Mouse (Mus musculus): ENCODE measurements at regions not wholly inside any gene's neighbourhood (a gene's known extent, or its start where the extent isn't known, plus 50 kb on each side); places are given as distances from the start of the nearest gene placed in this dataset.

- Histone ChIP-seq H3K9me3 (no peaks in the 10 kb centered on the region), H3K4me2 (no peak overlapping the region), H3K9ac (no peak overlapping the region), H3K4me3 (no peak overlapping the region), H3K4me1 (no peaks in the 10 kb centered on the region; the same call in 1 of the 2 replicates), H3K36me3 (replicated peaks) (no peaks in the 10 kb centered on the region), H3K27me3 (replicated peaks) (no peaks in the 10 kb centered on the region), H3K27ac (no peak overlapping the region)
- WGBS = 93% methylated on average over 6 of the region's 6 CpGs
- ATAC-seq (replicated peaks) = no peak
These were observed 119.3 kb upstream of the Hnrnpa3 start for GRCm38 (mm10) chr2:75539726-75540125.

DNA sequence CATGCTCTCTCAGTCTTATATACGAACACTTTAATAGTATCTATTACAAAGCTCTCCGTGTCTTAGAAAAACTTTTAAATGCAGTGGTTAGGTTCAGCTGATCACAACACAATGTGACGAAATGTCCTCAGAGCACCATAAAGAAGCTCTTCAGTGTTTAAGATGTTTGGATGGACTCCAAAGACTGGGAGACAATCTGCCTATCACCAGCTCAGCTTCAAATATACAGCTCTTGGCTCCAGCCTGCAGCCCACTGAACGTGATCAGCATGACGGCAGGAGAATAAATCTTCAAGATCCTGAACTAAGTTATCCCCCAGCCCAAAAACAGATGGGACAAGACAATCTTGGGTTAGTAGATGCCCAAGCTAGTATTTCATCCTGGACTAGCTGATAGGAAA is 116.7 kb upstream of the Hnrnpa3 start:
- Histone ChIP-seq H3K9ac (no peak overlapping the region), H3K27me3 (replicated peaks) (no peaks in the 10 kb centered on the region), H3K36me3 (replicated peaks) (no peaks in the 10 kb centered on the region), H3K4me1 (no peaks in the 10 kb centered on the region), H3K4me2 (no peak overlapping the region), H3K27ac (no peak overlapping the region), H3K9me3 (no peaks in the 10 kb centered on the region), H3K4me3 (no peak overlapping the region)
- 84% methylated on average over 5 of the region's 5 CpGs for WGBS
- no peak for ATAC-seq (replicated peaks)

GRCm38 (mm10) chr2:75542781-75543180 is 116.3 kb upstream of the Hnrnpa3 start:
- no peak overlapping the region for H3K4me2 ChIP-seq
- no peak for ATAC-seq (replicated peaks)

DNA sequence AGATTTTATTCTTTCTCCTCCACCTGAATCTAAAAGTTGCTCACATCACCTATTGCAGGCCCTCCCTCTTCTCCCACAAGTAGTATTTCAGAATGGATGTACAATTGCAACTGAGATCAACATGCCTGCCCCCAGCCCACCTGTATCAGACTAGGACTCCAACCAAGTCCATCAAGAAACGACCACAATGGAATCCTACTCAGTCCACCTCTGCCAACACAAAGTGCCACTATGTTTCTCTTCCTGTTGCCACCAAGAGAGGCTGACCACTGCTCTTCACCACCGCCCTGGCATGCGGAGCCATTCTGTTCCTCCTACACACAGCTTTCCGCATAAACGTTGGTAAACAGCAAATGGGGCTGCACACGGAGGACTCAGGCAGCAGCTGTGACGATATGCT is 113.1 kb upstream of the Hnrnpa3 start:
- no peak for ATAC-seq (replicated peaks)
- Histone ChIP-seq H3K9me3 (no peaks in the 10 kb centered on the region), H3K27me3 (replicated peaks) (no peaks in the 10 kb centered on the region), H3K4me1 (no peaks in the 10 kb centered on the region), H3K4me2 (no peak overlapping the region), H3K9ac (no peak overlapping the region), H3K36me3 (replicated peaks) (no peaks in the 10 kb centered on the region), H3K27ac (no peak overlapping the region), H3K4me3 (no peak overlapping the region)
- 86% methylated on average over 7 of the region's 7 CpGs for WGBS

More at GRCm38 (mm10) chr2:75542781-75543180, 116.3 kb upstream of the Hnrnpa3 start:
- H3K9ac ChIP-seq = no peak overlapping the region
- H3K9me3 ChIP-seq = no peaks in the 10 kb centered on the region
- no peak overlapping the region for H3K27ac ChIP-seq
- 63% methylated on average over 5 of the region's 5 CpGs for WGBS
- H3K4me1 ChIP-seq = no peaks in the 10 kb centered on the region
- H3K36me3 ChIP-seq (replicated peaks) = no peaks in the 10 kb centered on the region
- no peaks in the 10 kb centered on the region for H3K27me3 ChIP-seq (replicated peaks)
- H3K4me3 ChIP-seq = no peak overlapping the region

- Histone ChIP-seq H3K9ac (no peak overlapping the region), H3K36me3 (replicated peaks) (no peaks in the 10 kb centered on the region), H3K27ac (no peak overlapping the region), H3K4me2 (no peak overlapping the region), H3K27me3 (replicated peaks) (no peaks in the 10 kb centered on the region), H3K4me1 (0 out of 2 replicates have a peak, but pooled peaks cover 7% of the 10 kb centered on the region), H3K4me3 (no peak overlapping the region), H3K9me3 (no peaks in the 10 kb centered on the region)
- no peak for ATAC-seq (replicated peaks)
- WGBS = 94% methylated on average over 8 of the region's 8 CpGs
These were observed 103.4 kb upstream of the Hnrnpa3 start for GRCm38 (mm10) chr2:75555676-75556075.

DNA sequence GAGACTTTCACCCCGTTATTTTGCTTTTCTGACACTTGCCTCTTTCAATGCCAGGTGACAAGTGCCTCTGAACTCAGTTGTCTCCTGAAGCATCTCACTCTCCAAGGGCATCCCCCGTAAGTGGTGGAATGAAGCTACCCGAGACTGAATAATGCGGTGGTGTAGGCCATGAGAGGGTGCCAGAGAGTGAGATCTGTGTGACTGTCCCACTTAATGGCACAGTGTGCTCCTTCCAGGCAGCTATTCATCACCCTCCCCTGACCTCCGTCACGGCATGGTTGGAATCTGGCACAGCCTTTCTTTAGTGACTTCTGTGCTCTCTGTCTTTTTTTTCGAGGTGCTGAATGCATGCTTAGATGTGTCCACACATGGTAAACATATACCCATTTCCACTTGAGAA is 102.3 kb upstream of the Hnrnpa3 start:
- Histone ChIP-seq H3K4me1 (0 out of 2 replicates have a peak, but pooled peaks cover 7% of the 10 kb centered on the region), H3K9ac (no peak overlapping the region), H3K27ac (no peak overlapping the region), H3K27me3 (replicated peaks) (no peaks in the 10 kb centered on the region), H3K36me3 (replicated peaks) (no peaks in the 10 kb centered on the region), H3K4me3 (no peak overlapping the region), H3K9me3 (no peaks in the 10 kb centered on the region), H3K4me2 (no peak overlapping the region)
- ATAC-seq (replicated peaks) = no peak
- WGBS = 76% methylated on average over 7 of the region's 7 CpGs

DNA sequence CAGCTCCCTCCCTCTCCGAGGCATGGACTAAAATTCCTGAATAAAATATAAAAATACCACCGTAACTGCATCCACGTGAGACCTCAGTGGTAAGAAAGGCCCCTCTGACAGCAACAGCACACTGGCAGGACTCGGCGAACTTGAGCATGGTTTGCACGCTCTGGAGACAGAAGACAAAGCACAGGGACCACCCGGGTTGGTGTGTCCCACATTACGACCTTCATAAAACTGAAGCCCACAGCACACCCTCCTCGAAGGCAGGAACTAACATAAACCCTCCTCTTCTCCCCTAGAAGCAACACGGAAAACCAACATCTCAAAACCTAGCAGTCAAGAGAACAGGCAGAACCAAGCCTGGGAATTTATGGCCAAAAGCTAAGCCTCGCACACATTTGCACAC is 101.7 kb upstream of the Hnrnpa3 start:
- Histone ChIP-seq H3K4me2 (no peak overlapping the region), H3K9ac (no peak overlapping the region), H3K4me1 (0 out of 2 replicates have a peak, but pooled peaks cover 7% of the 10 kb centered on the region), H3K9me3 (no peaks in the 10 kb centered on the region), H3K27me3 (replicated peaks) (no peaks in the 10 kb centered on the region), H3K27ac (no peak overlapping the region), H3K36me3 (replicated peaks) (no peaks in the 10 kb centered on the region), H3K4me3 (no peak overlapping the region)
- ATAC-seq (replicated peaks) = no peak
- WGBS = 76% methylated on average over 11 of the region's 11 CpGs

GRCm38 (mm10) chr2:75559920-75560319 is 99.1 kb upstream of the Hnrnpa3 start:
- no peak overlapping the region for H3K9ac ChIP-seq
- no peak overlapping the region for H3K27ac ChIP-seq
- ATAC-seq (replicated peaks) = no peak
- no peaks in the 10 kb centered on the region for H3K27me3 ChIP-seq (replicated peaks)
- WGBS = 43% methylated on average over 6 of the region's 6 CpGs
- H3K36me3 ChIP-seq (replicated peaks) = no peaks in the 10 kb centered on the region
- H3K9me3 ChIP-seq = no peaks in the 10 kb centered on the region
- no peak overlapping the region for H3K4me3 ChIP-seq
- no peak overlapping the region for H3K4me2 ChIP-seq
- 0 out of 2 replicates have a peak, but pooled peaks cover 4% of the 10 kb centered on the region for H3K4me1 ChIP-seq

DNA sequence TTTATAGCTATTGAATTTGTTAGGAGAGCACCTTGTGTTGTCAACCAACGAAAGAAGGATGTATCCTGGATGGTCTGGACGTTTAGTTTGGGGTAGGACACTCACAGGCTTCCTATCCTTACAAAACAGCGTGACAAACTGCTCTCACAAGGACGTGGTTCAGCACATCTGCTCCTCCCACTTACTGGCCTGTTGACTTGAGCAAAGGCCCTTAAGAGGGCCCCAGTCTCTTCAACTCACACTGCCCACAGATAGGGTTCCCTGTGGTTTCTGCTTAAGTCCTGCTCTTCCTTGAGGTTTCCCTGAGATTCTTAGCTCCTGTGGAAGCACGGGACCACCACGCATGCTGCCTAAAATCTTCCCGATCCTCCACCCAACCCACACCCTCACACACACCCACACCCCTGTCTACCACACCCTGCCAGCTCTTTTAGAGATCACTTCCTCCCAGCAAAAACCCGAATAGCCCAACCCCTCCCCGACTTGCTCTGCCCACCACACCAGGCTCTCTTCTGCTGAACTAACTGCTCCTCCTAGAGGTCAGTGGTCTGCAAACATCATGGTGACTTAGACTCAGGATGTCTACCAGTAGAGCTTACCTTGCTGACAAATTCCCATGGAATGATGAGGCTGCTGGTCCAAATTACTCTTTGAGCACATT is 95.7 kb upstream of the Hnrnpa3 start:
- WGBS = 64% methylated on average over 9 of the region's 9 CpGs
- Histone ChIP-seq H3K4me1 (0 out of 2 replicates have a peak, but pooled peaks cover 4% of the 10 kb centered on the region), H3K4me2 (no peak overlapping the region), H3K36me3 (replicated peaks) (no peaks in the 10 kb centered on the region), H3K27me3 (replicated peaks) (no peaks in the 10 kb centered on the region), H3K9me3 (no peaks in the 10 kb centered on the region), H3K4me3 (no peak overlapping the region), H3K27ac (no peak overlapping the region), H3K9ac (no peak overlapping the region)
- ATAC-seq (replicated peaks) = no peak

GRCm38 (mm10) chr2:75564809-75565208 is 94.3 kb upstream of the Hnrnpa3 start:
- no peaks in the 10 kb centered on the region for H3K27me3 ChIP-seq (replicated peaks)
- no peak overlapping the region for H3K4me2 ChIP-seq
- H3K27ac ChIP-seq = no peak overlapping the region
- no peak for ATAC-seq (replicated peaks)
- no peaks in the 10 kb centered on the region for H3K9me3 ChIP-seq
- no peak overlapping the region for H3K9ac ChIP-seq
- 65% methylated on average over 5 of the region's 5 CpGs for WGBS
- H3K4me1 ChIP-seq = 0 out of 2 replicates have a peak, but pooled peaks cover 3% of the 10 kb centered on the region
- H3K4me3 ChIP-seq = no peak overlapping the region
- H3K36me3 ChIP-seq (replicated peaks) = no peaks in the 10 kb centered on the region

DNA sequence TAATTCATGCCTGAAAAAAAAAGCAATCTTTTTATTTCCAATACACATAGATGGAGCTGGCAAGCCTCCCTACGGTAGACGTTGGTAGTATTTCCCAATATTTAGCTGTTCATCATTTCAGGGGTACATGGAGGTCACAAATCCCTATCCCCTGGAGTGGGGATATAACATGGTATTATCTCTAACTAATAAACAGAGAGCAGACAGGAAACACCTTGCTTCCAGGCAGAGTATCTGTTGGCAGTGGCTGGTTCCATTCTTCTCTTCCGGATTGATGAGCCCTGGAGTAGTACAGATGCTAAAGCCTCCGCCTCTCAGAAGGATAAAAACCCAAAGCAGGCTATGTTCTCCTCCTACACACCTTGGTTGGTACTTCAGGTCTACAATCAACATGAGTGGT is 91.9 kb upstream of the Hnrnpa3 start:
- no peak overlapping the region for H3K27ac ChIP-seq
- 88% methylated on average over 4 of the region's 4 CpGs for WGBS
- no peak overlapping the region for H3K4me2 ChIP-seq
- H3K36me3 ChIP-seq (replicated peaks) = no peaks in the 10 kb centered on the region
- no peaks in the 10 kb centered on the region for H3K4me1 ChIP-seq
- H3K27me3 ChIP-seq (replicated peaks) = no peaks in the 10 kb centered on the region
- no peak for ATAC-seq (replicated peaks)
- no peak overlapping the region for H3K4me3 ChIP-seq
- no peak overlapping the region for H3K9ac ChIP-seq
- no peaks in the 10 kb centered on the region for H3K9me3 ChIP-seq

- Histone ChIP-seq H3K4me1 (no peaks in the 10 kb centered on the region), H3K9me3 (no peaks in the 10 kb centered on the region), H3K27me3 (replicated peaks) (no peaks in the 10 kb centered on the region), H3K4me3 (no peak overlapping the region), H3K9ac (no peak overlapping the region), H3K27ac (no peak overlapping the region), H3K4me2 (no peak overlapping the region), H3K36me3 (replicated peaks) (no peaks in the 10 kb centered on the region)
- ATAC-seq (replicated peaks) = no peak
- WGBS = 90% methylated on average over 6 of the region's 6 CpGs
These were observed 89.3 kb upstream of the Hnrnpa3 start for GRCm38 (mm10) chr2:75569756-75570155.

GRCm38 (mm10) chr2:75570246-75570645 is 88.8 kb upstream of the Hnrnpa3 start:
- no peak overlapping the region for H3K4me3 ChIP-seq
- no peaks in the 10 kb centered on the region for H3K36me3 ChIP-seq (replicated peaks)
- no peaks in the 10 kb centered on the region for H3K9me3 ChIP-seq
- H3K4me1 ChIP-seq = no peaks in the 10 kb centered on the region
- H3K27ac ChIP-seq = no peak overlapping the region
- no peaks in the 10 kb centered on the region for H3K27me3 ChIP-seq (replicated peaks)
- no peak overlapping the region for H3K9ac ChIP-seq
- no peak for ATAC-seq (replicated peaks)
- 91% methylated on average over 2 of the region's 2 CpGs for WGBS
- H3K4me2 ChIP-seq = no peak overlapping the region
